Mouse (Mus musculus) lung, embryonic 15.5 days (tissue): ENCODE results near the gene Gskip. TPM values are rescaled to one million over a fixed set of nuclear protein-coding genes. Genes with fewer than 3 reads are reported as not detected.

Source experiments
- polyA plus RNA-seq: library from polyadenylated mRNA; unstranded; fragments of >200 nt; fragmentation: Nextera tagmentation; extraction: Ambion mirVana; gene quantifications from 2 replicates; pipeline ENCODE4 v1.2.1, GENCODE M21; 2015

The Gskip gene
- polyA plus RNA-seq, 1 experiment from 2014 or later, result 29.7 TPM

Other genes with a start within 250 kb of the Gskip start
- 1.1 and 1.3 TPM in 2 replicates for gene D430019H16Rik, start 231.0 kb upstream of the Gskip start, polyA plus RNA-seq
- 0.93 and 1.3 TPM in 2 replicates for gene Bdkrb2, start 121.6 kb upstream of the Gskip start, polyA plus RNA-seq
- gene Bdkrb1, start 81.7 kb upstream of the Gskip start, polyA plus RNA-seq, result 0.25 TPM in 1 of 2 replicates, not detected in the other
- gene Atg2b, start 382 bp downstream of the Gskip start, polyA plus RNA-seq, result 10.6 and 11.5 TPM in 2 replicates
- gene Ak7, start 21.1 kb downstream of the Gskip start, polyA plus RNA-seq, result 1.0 and 1.1 TPM in 2 replicates
- gene Papola, start 99.9 kb downstream of the Gskip start, polyA plus RNA-seq, result 209 and 218 TPM in 2 replicates